Mouse (Mus musculus) cortical plate, adult 2 months (tissue): ENCODE data around the gene Sec61b. TPM values are rescaled to one million over a fixed set of nuclear protein-coding genes. Genes with fewer than 3 reads are reported as not detected.
A peak's percentile ranks its signal among the peaks of the same experiment; 100 is the strongest.

Source experiments
- H3K27ac ChIP-seq: fragments of 200-500 bp; 2 replicates; pipeline ENCODE4 v1.5.1; 2012; ENCODE audit warnings: low read length, control low read depth, inconsistent platforms; ENCODE audit not compliant: insufficient read depth
- H3K4me1 ChIP-seq: fragments of 200-500 bp; 2 replicates; pipeline ENCODE4 v1.6.1; 2011; ENCODE audit warnings: low read length; ENCODE audit not compliant: control insufficient read depth, insufficient read depth
- H3K4me3 ChIP-seq: fragments of 200-500 bp; 2 replicates; pipeline ENCODE4 v1.5.1; 2011; ENCODE audit warnings: mild to moderate bottlenecking, low read length, control low read depth; ENCODE audit not compliant: insufficient read depth
- CTCF ChIP-seq: fragments of 200-500 bp; IDR thresholded peaks from 2 replicates; pipeline ENCODE4 v1.5.1; 2011; ENCODE audit warnings: mild to moderate bottlenecking, control low read depth, low read length; ENCODE audit not compliant: insufficient read depth; ENCODE audit errors: extremely low read depth
- POLR2A ChIP-seq: fragments of 200-500 bp; IDR thresholded peaks from 2 replicates; pipeline ENCODE4 v1.6.1; 2011; ENCODE audit warnings: mild to moderate bottlenecking, low read length, control low read depth; ENCODE audit not compliant: insufficient read depth; ENCODE audit errors: extremely low read depth
- polyA plus RNA-seq: library from polyadenylated mRNA; depleted of rRNA; stranded (reverse); fragments of >200 nt; gene quantifications from 2 replicates; pipeline ENCODE4 v1.2.3, GENCODE M21; 2012

Sec61b gene
- polyA plus RNA-seq, 1 experiment, result 76.1 TPM

DNA sequence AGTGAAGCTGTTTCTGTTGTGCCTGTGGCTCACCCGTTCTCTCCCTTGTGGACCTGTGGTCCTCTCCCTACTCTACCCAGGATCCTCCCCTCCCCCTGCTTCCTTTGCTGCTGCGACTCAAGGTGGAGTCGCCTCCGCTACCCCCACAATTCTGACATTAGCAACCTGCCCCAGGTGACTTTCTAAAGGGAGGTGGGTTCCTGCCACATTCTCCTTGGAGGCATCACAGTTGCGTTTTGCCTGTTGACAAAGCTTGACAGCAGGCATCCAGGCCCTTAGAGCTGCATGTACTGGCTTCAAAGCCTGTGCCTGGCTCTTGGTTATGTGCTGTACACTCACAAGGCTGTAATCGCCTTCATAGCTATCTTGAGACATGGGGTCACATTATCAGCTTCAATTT lies 35.5 kb upstream of the Sec61b start:
- Histone ChIP-seq H3K4me1 (no peaks in the 10 kb centered on the region), H3K4me3 (no peak overlapping the region), H3K27ac (no peak overlapping the region)
- TF ChIP-seq POLR2A (no peak), CTCF (no peak)

DNA sequence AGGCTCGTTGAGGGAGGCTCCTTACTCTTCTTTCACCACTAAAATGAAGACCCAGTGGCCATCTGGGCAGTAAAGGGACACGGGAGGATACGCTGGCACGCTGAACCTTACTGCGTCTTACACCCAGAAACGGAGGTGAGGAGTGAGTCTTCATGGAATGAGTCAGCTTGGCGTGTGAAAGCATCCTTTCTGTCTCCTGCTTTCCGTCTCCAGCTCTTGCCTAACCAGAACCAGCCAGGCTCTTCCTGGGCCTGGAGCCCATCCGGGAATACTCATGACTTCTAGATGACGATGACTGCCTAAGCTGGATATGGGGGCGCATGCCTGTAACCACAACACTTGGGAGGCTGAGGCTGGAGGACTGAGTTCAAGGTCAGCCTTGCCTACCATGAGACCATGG lies 33.5 kb upstream of the Sec61b start:
- Histone ChIP-seq H3K4me3 (no peak overlapping the region), H3K27ac (no peak overlapping the region), H3K4me1 (no peaks in the 10 kb centered on the region)
- no peak for TF ChIP-seq POLR2A
- no peak for TF ChIP-seq CTCF

DNA sequence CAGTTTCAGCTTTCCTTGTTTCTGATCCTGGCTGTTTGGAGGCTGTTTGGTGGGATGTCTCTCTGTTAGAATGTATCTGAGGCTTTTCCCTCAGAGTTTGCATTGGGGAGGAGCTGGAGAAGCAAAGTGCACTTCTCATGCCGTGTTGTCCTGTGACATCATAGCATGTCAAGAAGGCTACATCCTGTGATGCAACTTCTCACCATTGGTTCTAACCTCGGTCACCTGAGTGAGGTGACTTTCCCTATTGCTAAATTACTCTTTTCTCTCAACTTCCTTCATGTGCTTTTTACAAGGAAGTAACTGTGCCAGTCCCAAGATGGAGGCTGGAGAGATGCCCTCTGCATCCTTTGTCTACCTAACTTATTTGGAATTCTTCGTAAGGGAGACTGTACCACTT lies 25.9 kb upstream of the Sec61b start:
- TF ChIP-seq CTCF (no peak), POLR2A (no peak)
- H3K4me3 ChIP-seq, result no peak overlapping the region

DNA sequence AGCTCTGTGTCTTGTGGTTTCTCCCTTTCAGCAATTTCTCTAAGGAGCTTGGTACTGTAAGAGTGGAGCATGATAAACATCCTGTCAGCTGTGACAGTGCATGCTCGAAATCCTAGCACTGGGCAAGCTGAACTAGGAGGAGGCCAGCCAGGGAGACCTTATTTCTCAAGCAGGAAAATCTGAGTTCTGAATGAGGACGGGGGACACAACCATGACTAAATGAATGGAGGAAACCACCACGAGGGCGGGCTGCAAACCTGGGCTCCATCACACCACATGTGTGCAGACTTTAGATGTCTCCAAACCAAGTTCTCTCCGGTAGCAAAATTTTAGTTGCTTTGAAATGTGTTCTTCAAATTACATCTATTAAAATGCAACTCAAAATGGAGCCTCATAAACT lies 25.3 kb upstream of the Sec61b start:
- Histone ChIP-seq H3K4me1 (no peaks in the 10 kb centered on the region), H3K4me3 (no peak overlapping the region), H3K27ac (no peak overlapping the region)
- TF ChIP-seq CTCF, result no peak
- TF ChIP-seq POLR2A, result no peak

More for the DNA sequence above, 25.9 kb upstream of the Sec61b start:
- Histone ChIP-seq H3K4me1 (no peaks in the 10 kb centered on the region), H3K27ac (no peak overlapping the region)

DNA sequence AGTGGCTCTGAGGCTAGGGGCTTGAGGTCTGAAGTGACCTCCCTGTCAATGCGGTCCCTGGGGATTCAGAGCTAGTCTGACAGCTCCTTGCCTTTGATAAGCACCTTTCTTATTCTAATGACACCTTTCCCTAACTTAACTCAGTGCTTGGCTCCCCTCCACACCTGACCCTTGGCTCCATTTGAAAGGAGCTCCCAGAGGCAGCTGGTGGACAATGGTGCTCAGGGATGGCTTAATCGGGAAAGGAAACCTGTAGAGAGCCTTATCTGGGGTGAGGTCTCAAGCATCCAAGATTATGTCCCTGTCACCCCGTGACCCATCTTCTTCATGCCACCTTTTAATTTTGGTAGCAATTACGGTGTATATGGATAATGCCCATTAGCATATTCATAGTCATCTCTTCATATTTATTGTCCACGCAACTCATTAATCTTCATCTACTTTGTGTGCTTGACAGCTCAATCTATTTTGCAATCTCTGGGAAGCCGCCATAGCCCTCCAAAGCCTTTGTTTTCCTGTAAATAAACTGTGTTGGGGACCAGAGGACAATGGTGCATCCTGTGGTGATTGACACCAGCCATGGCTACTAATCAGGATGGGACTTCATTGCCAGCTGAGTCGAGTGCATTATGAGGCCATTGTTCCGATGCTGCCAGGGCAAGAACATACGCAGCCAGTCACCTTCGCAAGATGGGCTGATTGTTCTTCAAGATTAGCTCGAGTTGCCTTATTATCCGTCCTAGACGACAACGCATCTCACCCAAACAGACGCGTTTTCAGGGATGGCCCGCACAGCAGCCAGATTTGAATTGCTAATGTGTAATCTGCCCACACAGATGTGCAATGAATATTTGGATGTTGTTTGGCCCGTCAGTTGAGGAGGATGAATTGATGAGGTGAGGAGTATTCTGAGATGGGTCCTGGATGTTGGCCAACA lies 24.6 kb upstream of the Sec61b start:
- Histone ChIP-seq H3K27ac (no peak overlapping the region), H3K4me1 (no peaks in the 10 kb centered on the region), H3K4me3 (no peak overlapping the region)
- TF ChIP-seq CTCF, result no peak
- no peak for TF ChIP-seq POLR2A

DNA sequence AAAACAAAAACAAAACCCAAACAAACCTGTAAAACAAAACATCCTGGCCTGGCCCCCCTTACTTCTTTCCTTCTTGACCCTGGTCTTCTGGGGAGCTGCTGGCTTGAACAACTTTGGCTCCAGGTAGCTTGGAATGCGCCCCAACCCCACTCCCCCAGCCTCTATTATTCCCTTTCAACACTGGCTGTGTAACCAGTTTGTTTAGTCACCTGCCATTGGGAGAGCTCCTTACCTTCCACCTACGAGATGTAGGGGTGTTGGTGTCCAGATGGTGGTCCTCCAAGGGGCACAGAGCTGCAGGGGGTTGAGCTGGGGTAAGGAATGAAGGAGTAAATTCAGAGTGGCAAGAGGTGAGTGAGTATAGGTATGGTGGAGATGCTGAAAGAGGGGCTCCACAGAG lies 7.3 kb upstream of the Sec61b start:
- Histone ChIP-seq H3K4me3 (no peak overlapping the region), H3K27ac (no peak overlapping the region), H3K4me1 (no peaks in the 10 kb centered on the region)
- TF ChIP-seq POLR2A (no peak), CTCF (no peak)

DNA sequence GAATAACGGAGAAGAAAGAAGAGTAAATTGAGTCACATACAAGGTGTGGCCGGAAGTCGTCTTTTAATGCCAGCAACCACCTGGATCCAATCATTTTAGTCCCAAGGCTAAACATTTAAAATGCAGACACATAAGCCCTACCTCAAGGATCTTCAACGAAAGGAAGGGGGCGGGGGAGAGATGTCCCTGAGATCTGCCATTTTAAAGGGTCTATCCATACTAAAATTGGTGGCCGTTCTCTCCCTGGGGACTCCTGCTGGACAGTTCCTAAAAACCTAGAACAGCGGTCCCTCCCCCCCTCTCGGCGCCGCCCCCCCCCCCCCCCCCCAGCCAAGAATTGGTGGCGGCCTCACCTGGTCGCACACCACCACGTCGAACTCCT lies 881 bp upstream of the Sec61b start:
- H3K4me3 ChIP-seq, result peak overlapping the region; percentile 82
- TF ChIP-seq CTCF (no peak), POLR2A (no peak)
- peaks cover 1% of the 10 kb centered on the region; the same call in 1 of the 2 replicates for H3K4me1 ChIP-seq
- 0 out of 2 replicates have a peak overlapping the region, but pooled peaks have one; percentile 81 for H3K27ac ChIP-seq

DNA sequence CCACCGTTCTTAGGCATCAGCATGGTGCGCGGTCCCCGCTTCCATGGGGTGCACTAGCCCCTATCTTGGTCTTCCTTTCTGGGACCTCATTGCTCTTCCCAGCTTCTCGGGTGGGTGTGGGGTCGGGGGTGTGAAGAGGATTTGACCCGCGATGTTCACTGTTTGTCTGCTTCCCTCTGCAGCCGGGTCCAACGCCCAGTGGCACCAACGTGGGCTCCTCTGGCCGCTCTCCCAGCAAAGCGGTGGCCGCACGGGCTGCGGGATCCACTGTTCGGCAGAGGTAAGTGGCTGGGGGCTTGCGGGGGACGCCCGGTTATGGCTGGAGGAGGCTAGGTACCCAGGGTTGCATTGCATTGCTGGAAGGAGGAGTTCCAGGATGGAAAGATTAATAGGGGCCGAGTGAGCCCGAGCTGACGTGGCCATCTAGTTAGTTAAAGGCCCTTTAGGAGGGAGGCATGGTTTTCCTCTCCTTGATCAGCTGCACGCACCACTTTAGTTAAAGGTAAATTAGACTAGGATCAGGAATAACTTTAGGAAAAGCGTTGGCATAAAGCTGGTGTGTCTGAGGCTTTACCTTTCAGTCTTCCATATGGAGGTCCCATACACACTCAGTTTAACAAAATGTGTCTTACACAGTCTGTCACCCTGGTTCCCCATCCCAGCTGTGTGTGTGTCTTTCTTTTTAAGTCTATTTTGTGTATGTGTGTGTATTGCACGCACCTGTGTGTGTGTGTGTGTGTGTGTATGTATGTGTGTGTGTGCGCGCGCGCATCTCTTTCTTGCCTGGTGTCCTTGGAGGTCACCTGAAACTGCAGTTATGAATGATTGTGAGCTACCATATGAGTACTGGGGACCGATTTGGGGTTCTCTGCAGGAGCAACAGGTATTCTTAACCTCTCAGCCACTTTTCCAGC lies 529 bp downstream of the Sec61b start:
- TF ChIP-seq CTCF (no peak), POLR2A (no peak; the same call in 1 of the 2 replicates)
- Histone ChIP-seq H3K27ac (peak overlapping the region; percentile 98; the same call in 1 of the 2 replicates), H3K4me3 (peak overlapping the region; percentile 82), H3K4me1 (peaks cover 1% of the 10 kb centered on the region; the same call in 1 of the 2 replicates)

DNA sequence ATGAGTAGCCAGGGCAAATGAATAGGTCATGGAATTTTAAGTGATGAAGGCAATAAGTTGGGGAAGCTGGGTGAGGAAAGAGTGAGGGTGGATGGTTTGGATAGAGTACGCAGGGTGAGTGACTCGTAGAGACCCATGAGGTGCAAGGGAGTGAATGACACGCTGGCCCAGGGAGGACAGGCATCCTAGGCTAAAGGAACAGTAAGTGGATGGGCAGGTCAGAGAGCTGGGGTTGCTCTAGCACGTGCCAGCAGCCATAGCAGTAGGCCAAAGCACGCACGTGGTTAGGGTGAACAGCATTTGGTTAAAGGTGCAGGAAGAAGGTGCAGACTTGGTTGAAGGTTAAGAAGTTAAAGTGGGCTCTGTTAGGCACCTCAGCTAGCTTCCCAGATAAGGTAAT lies 3.1 kb downstream of the Sec61b start:
- Histone ChIP-seq H3K4me3 (no peak overlapping the region), H3K4me1 (peaks cover 1% of the 10 kb centered on the region; the same call in 1 of the 2 replicates), H3K27ac (no peak overlapping the region)
- no peak for TF ChIP-seq POLR2A
- TF ChIP-seq CTCF, result no peak

DNA sequence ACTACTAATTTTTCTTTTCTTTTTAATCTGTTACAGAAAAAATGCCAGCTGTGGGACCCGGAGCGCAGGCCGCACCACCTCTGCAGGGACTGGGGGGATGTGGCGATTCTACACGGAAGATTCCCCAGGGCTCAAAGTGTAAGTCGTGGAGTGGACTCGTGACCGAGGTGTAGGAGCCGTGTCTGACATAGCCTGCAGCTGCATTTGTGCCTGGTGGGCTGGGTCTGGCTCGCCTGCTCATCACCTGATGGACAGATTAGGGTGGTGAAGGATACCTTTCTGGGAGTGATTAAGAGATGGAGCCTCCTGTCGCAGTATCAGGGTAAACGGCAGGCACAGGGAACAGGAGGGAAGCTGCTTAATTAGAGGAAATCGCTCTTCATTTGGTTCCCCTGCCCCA lies 5.6 kb downstream of the Sec61b start:
- Histone ChIP-seq H3K27ac (no peak overlapping the region), H3K4me1 (no peaks in the 10 kb centered on the region; the same call in 1 of the 2 replicates), H3K4me3 (no peak overlapping the region)
- TF ChIP-seq CTCF (no peak), POLR2A (no peak)
